In the genomic region with DNA sequence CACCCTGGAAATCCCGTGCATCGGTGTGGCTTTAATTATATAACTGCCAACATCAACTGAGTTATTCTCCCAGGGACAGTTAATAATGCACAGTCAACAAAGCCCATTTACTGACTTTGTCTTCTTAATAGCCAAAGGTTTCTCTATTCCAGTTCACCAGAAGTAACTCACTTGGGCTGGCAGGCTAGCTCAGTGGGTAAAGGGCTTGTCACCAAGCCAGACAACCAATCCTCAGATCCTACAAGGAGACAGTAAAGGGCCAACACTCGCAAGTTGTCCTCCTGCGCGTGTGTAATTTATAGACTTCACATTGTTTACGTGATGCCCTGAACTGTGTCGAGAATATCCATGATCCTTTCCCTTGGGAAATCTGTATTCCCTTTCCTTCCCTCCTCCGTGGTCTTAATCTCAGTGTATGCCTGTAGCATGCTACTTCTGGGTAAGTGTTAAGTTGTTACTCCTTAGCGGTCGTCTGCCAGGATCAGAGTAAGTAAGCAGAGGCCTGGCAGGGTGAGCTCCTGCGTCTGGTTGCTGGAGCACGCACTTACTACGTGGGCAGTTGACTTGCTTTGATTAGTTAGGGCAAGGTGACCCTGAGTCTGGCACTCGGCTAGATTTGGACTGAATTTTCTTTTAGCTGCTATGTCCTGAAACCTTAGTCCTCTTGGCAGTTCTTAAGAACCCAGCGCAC, we compare ENCODE assay signal across 20 mouse cellular contexts.
DNase-seq lines count a peak whose midpoint lies in the region; ATAC-seq lines count a peak whose summit lies in the region.
"Had no signal": no experiment of that assay in that cellular context is flagged by ENCODE, and none has a peak within 500 bp of the region (broad histone marks: within the 10 kb centered on the region; RNA-seq: fewer than 3 reads in every experiment).

No protein-coding gene starts in this region.

- WGBS in kidney, embryonic 16.5 days = 61% methylated on average over 15 of the region's 15 CpGs
- WGBS in intestine, embryonic 16.5 days = 70% methylated on average over 15 of the region's 15 CpGs

- H3K4me2 ChIP-seq in kidney, embryonic 16.5 days (replicated peaks; ENCODE audit: low read depth, low read length) = no peak overlapping the region
- no peak overlapping the region for H3K4me2 ChIP-seq in intestine, embryonic 16.5 days (ENCODE audit: low read depth, low read length)
- H3K4me2 ChIP-seq: hindbrain, embryonic 13.5 days; liver, embryonic 13.5 days; midbrain, embryonic 11.5 days; stomach, embryonic 15.5 days had no signal

- peaks cover 27% of the 10 kb centered on the region for H3K36me3 ChIP-seq in kidney, embryonic 16.5 days (ENCODE audit: insufficient read depth, low read length)
- H3K36me3 ChIP-seq in intestine, embryonic 16.5 days (ENCODE audit: control insufficient read depth, insufficient read depth, low read length) = peaks cover 3% of the 10 kb centered on the region

- H3K27me3 ChIP-seq in kidney, embryonic 16.5 days (ENCODE audit: insufficient read depth, low read length) = no peaks in the 10 kb centered on the region
- H3K27me3 ChIP-seq in intestine, embryonic 16.5 days (replicated peaks; ENCODE audit: control insufficient read depth, insufficient read depth, low read length) = no peaks in the 10 kb centered on the region
- H3K27me3 ChIP-seq: hindbrain, embryonic 13.5 days; liver, embryonic 13.5 days; stomach, embryonic 15.5 days had no signal

- H3K4me1 ChIP-seq in kidney, embryonic 16.5 days (ENCODE audit: insufficient read depth, low read length) = peaks cover 5% of the 10 kb centered on the region; the same call in 1 of the 2 replicates
- no peaks in the 10 kb centered on the region for H3K4me1 ChIP-seq in intestine, embryonic 16.5 days (ENCODE audit: control insufficient read depth, insufficient read depth, low read length)
- H3K4me1 ChIP-seq: hindbrain, embryonic 13.5 days; stomach, embryonic 15.5 days had no signal

- no peak overlapping the region for H3K4me3 ChIP-seq in kidney, embryonic 16.5 days (ENCODE audit: low read length)
- no peak overlapping the region for H3K4me3 ChIP-seq in intestine, embryonic 16.5 days (ENCODE audit: low read length)
- H3K4me3 ChIP-seq: hindbrain, embryonic 13.5 days; left cerebral cortex, adult 2 months; liver, embryonic 13.5 days; stomach, embryonic 15.5 days had no signal

- peak; percentile 13 for DNase-seq in adrenal gland, postnatal 14 days
- DNase-seq in adrenal gland, adult 8-10 months = no peak
- peak; percentile 53 to 62 for DNase-seq in heart, adult 18-20 months
- DNase-seq in heart, postnatal 14 days = no peak
- DNase-seq in kidney, adult 11 months = peak; percentile 50
- peak; percentile 61 for DNase-seq in adipocyte (ENCODE audit: low spot score)
- DNase-seq: adrenal gland, postnatal 25 days; cerebellum, adult 9-10 months; liver, embryonic 13.5 days; lung, adult 2 months; lung, postnatal 14 days; thymus, postnatal 36 days had no signal

- no peaks in the 10 kb centered on the region for H3K9me3 ChIP-seq in kidney, embryonic 16.5 days (ENCODE audit: low read length)
- H3K9me3 ChIP-seq in intestine, embryonic 16.5 days (ENCODE audit: control insufficient read depth, low read length) = no peaks in the 10 kb centered on the region
- H3K9me3 ChIP-seq: hindbrain, embryonic 13.5 days; liver, embryonic 13.5 days; stomach, embryonic 15.5 days had no signal

- intact Hi-C loops in heart, postnatal 14 days (cut with DNase I) = no loop called here

- no peak overlapping the region for H3K27ac ChIP-seq in kidney, embryonic 16.5 days (ENCODE audit: low read length)
- no peak overlapping the region for H3K27ac ChIP-seq in intestine, embryonic 16.5 days (ENCODE audit: low read length)
- H3K27ac ChIP-seq: hindbrain, embryonic 13.5 days; left cerebral cortex, adult 2 months; liver, embryonic 13.5 days; stomach, embryonic 15.5 days had no signal

- no peak overlapping the region for H3K9ac ChIP-seq in kidney, embryonic 16.5 days (replicated peaks; ENCODE audit: low read length)
- H3K9ac ChIP-seq in intestine, embryonic 16.5 days (ENCODE audit: low read depth, low read length) = no peak overlapping the region
- H3K9ac ChIP-seq: hindbrain, embryonic 13.5 days; liver, embryonic 13.5 days; stomach, embryonic 15.5 days had no signal

- ATAC-seq in kidney, embryonic 16.5 days (ENCODE audit: low FRiP score, low TSS enrichment) = no peak
- no peak for ATAC-seq in intestine, embryonic 16.5 days
- ATAC-seq: activated CD4-positive, CD25-positive, alpha-beta regulatory T cell, adult 4 months; forebrain, embryonic 14.5 days had no signal

Comparison
In these comparisons a context has a peak if more than half of its experiments do, and no peak if none do; other contexts are left out.
1. DNase-seq: peak in adrenal gland, postnatal 14 days (single experiment), heart, adult 18-20 months (2 of 2), kidney, adult 11 months (single experiment) and adipocyte (single experiment); none in adrenal gland, adult 8-10 months (single experiment) and heart, postnatal 14 days (0 of 2).